Mouse (Mus musculus) frontal cortex, adult (tissue): ENCODE measurements around the gene Dhcr24.

Experiments
- ATAC-seq: cut with Nextera tagmentation; 2 replicates; pipeline ENCODE4 v1.9.2; 2017; ENCODE audit warnings: mild to moderate bottlenecking, moderate library complexity, mixed read lengths; ENCODE audit not compliant: low TSS enrichment

The Dhcr24 gene

GRCm38 (mm10) chr4:106606639-106607554 is 46.1 kb downstream of the Dhcr24 start:
- ATAC-seq = peak; percentile 99

- no peak for ATAC-seq
Observed at GRCm38 (mm10) chr4:106607905-106608304, 47.1 kb downstream of the Dhcr24 start.

GRCm38 (mm10) chr4:106613105-106613504 is 52.3 kb downstream of the Dhcr24 start:
- no peak for ATAC-seq

- ATAC-seq = peak; percentile 48; the same call in 1 of the 2 replicates
Observed at GRCm38 (mm10) chr4:106613560-106613959, 52.7 kb downstream of the Dhcr24 start.

GRCm38 (mm10) chr4:106614180-106614797 is 53.5 kb downstream of the Dhcr24 start:
- ATAC-seq = peak; percentile 72

- ATAC-seq = no peak
Observed at GRCm38 (mm10) chr4:106614881-106615280, 54.0 kb downstream of the Dhcr24 start.

- ATAC-seq = no peak
Observed at GRCm38 (mm10) chr4:106615637-106616036, 54.8 kb downstream of the Dhcr24 start.

GRCm38 (mm10) chr4:106617056-106617455 is 56.2 kb downstream of the Dhcr24 start, which contains the start of gene Lexm:
Lexm (minus strand) TSS chr4:106617241.
- ATAC-seq = no peak

GRCm38 (mm10) chr4:106618898-106619297 is 58.1 kb downstream of the Dhcr24 start:
- ATAC-seq = no peak

- ATAC-seq = no peak
Observed at GRCm38 (mm10) chr4:106621428-106621827, 60.6 kb downstream of the Dhcr24 start.

- no peak for ATAC-seq
Observed at GRCm38 (mm10) chr4:106622030-106622493, 61.2 kb downstream of the Dhcr24 start, which contains the start of gene Ttc22. Ttc22 (plus strand) TSS chr4:106622432.

GRCm38 (mm10) chr4:106622712-106623111 is 61.9 kb downstream of the Dhcr24 start:
- ATAC-seq = no peak

- no peak for ATAC-seq
Observed at GRCm38 (mm10) chr4:106624271-106624670, 63.4 kb downstream of the Dhcr24 start.

- no peak for ATAC-seq
Observed at GRCm38 (mm10) chr4:106627809-106628208, 67.0 kb downstream of the Dhcr24 start.

GRCm38 (mm10) chr4:106628650-106629360 is 68.0 kb downstream of the Dhcr24 start:
- no peak for ATAC-seq

GRCm38 (mm10) chr4:106629374-106629773 is 68.5 kb downstream of the Dhcr24 start:
- no peak for ATAC-seq

- ATAC-seq = peak; percentile 83
Observed at GRCm38 (mm10) chr4:106630333-106631220, 69.7 kb downstream of the Dhcr24 start.

GRCm38 (mm10) chr4:106632313-106632712 is 71.5 kb downstream of the Dhcr24 start:
- no peak for ATAC-seq

- ATAC-seq = no peak
Observed at GRCm38 (mm10) chr4:106633281-106634085, 72.6 kb downstream of the Dhcr24 start.

- no peak for ATAC-seq
Observed at GRCm38 (mm10) chr4:106634086-106634479, 73.2 kb downstream of the Dhcr24 start.
